Mouse (Mus musculus) MEL (cell line): ENCODE measurements around the gene Ttc9b.

Experiments
- CHD1 ChIP-seq: IDR thresholded peaks from 2 replicates; pipeline ENCODE4 v1.6.1; 2012; ENCODE audit warnings: low read depth, mild to moderate bottlenecking, inconsistent platforms, low read length, improper control_type of control experiment
- CTCF ChIP-seq, 3 experiments: IDR thresholded peaks in 2 of 3; conservative IDR thresholded peaks in 1 of 3; 2 replicates each; pipeline ENCODE4 v1.5.1; 2011 to 2012; ENCODE audit warnings: low read length in 3 of 3, low read depth in 2 of 3, mild to moderate bottlenecking in 2 of 3, improper control_type of control experiment in 1 of 3, inconsistent platforms in 1 of 3, mixed read lengths in 1 of 3, moderate library complexity in 1 of 3; ENCODE audit not compliant: control insufficient read depth in 1 of 3, insufficient read depth in 1 of 3, poor library complexity in 1 of 3, severe bottlenecking in 1 of 3
- ELF1 ChIP-seq: IDR thresholded peaks from 2 replicates; pipeline ENCODE4 v1.6.1; 2014; ENCODE audit warnings: low read depth, mild to moderate bottlenecking, inconsistent platforms, low read length, improper control_type of control experiment, moderate library complexity
- GABPA ChIP-seq: IDR thresholded peaks from 2 replicates; pipeline ENCODE4 v1.6.1; 2012; ENCODE audit warnings: low read depth, mild to moderate bottlenecking, inconsistent platforms, low read length, improper control_type of control experiment, moderate library complexity
- GATA1 ChIP-seq: IDR thresholded peaks from 2 replicates; pipeline ENCODE4 v1.6.1; 2011; ENCODE audit warnings: low read depth, low read length, improper control_type of control experiment
- MAFK ChIP-seq: IDR thresholded peaks from 2 replicates; pipeline ENCODE4 v1.6.1; 2011; ENCODE audit warnings: low read depth, mild to moderate bottlenecking, low read length, improper control_type of control experiment, borderline replicate concordance

GRCm38 (mm10) chr7:27687043-27687442, 33.3 kb downstream of the Ttc9b start:
- TF ChIP-seq MAFK (no peak), CTCF (IDR thresholded peaks at IDR 0.05 in 2 of 3, conservative IDR thresholded peaks at IDR 0.05 in 1 of 3; ENCODE audit: control insufficient read depth in 1 of 3, insufficient read depth in 1 of 3, low read depth in 2 of 3, low read length in 3 of 3, poor library complexity in 1 of 3, severe bottlenecking in 1 of 3) (no peak), GABPA (no peak), GATA1 (no peak), CHD1 (no peak), ELF1 (no peak)
